Mouse (Mus musculus) thymus, adult 18-20 months (tissue): Measurements from ENCODE around the gene Mmel1.

Experiments
- DNase-seq, 2 experiments: peaks; one replicate each; pipeline ENCODE4 v3.0.0; 2022; ENCODE audit warnings: mixed read lengths in 2 of 2

Mmel1 gene

GRCm38 (mm10) chr4:154869440-154869839, at the start of gene Mmel1:
Gene Mmel1 (plus strand): TSS chr4:154869585.
- no peak for DNase-seq

GRCm38 (mm10) chr4:154825662-154826061, 43.7 kb upstream of the Mmel1 start:
- no peak for DNase-seq

GRCm38 (mm10) chr4:154826224-154826623, 43.2 kb upstream of the Mmel1 start:
- no peak for DNase-seq

- no peak for DNase-seq
Measured at GRCm38 (mm10) chr4:154827181-154827580, 42.2 kb upstream of the Mmel1 start.

- DNase-seq = no peak
Measured at GRCm38 (mm10) chr4:154827861-154828610, 41.3 kb upstream of the Mmel1 start.

- DNase-seq = no peak
Measured at GRCm38 (mm10) chr4:154831915-154832573, 37.3 kb upstream of the Mmel1 start.

GRCm38 (mm10) chr4:154836183-154836915, 33.0 kb upstream of the Mmel1 start:
- DNase-seq = no peak

- DNase-seq = peak in 1 of 2 experiments; percentile 18
Measured at GRCm38 (mm10) chr4:154837170-154837569, 32.2 kb upstream of the Mmel1 start, which contains the start of gene Ttc34. Gene Ttc34 (plus strand): TSS chr4:154837459.

GRCm38 (mm10) chr4:154838741-154839140, 30.6 kb upstream of the Mmel1 start:
- DNase-seq = no peak

GRCm38 (mm10) chr4:154839406-154839805, 30.0 kb upstream of the Mmel1 start:
- DNase-seq = no peak

- no peak for DNase-seq
Measured at GRCm38 (mm10) chr4:154852696-154853095, 16.7 kb upstream of the Mmel1 start.

- DNase-seq = no peak
Measured at GRCm38 (mm10) chr4:154853881-154854280, 15.5 kb upstream of the Mmel1 start.

- no peak for DNase-seq
Measured at GRCm38 (mm10) chr4:154854676-154855345, 14.6 kb upstream of the Mmel1 start.

GRCm38 (mm10) chr4:154855721-154856479, 13.5 kb upstream of the Mmel1 start:
- no peak for DNase-seq

GRCm38 (mm10) chr4:154856480-154856837, 12.9 kb upstream of the Mmel1 start:
- no peak for DNase-seq

GRCm38 (mm10) chr4:154856882-154857281, 12.5 kb upstream of the Mmel1 start:
- no peak for DNase-seq

GRCm38 (mm10) chr4:154857366-154858240, 11.8 kb upstream of the Mmel1 start:
- no peak for DNase-seq

- no peak for DNase-seq
Measured at GRCm38 (mm10) chr4:154858601-154859000, 10.8 kb upstream of the Mmel1 start.

- no peak for DNase-seq
Measured at GRCm38 (mm10) chr4:154861967-154862366, 7.4 kb upstream of the Mmel1 start.

GRCm38 (mm10) chr4:154863436-154863935, 5.9 kb upstream of the Mmel1 start:
- DNase-seq = no peak

- DNase-seq = peak; percentile 75 to 81
Measured at GRCm38 (mm10) chr4:154864271-154864771, 5.1 kb upstream of the Mmel1 start.
